Mouse (Mus musculus) layer of hippocampus, adult 9-11 months (tissue): ENCODE measurements at regions not wholly inside any gene's neighbourhood (a gene's known extent, or its start where the extent isn't known, plus 50 kb on each side); places are given as distances from the start of the nearest gene placed in this dataset.

ENCODE experiments used
- DNase-seq: peaks from one replicate; pipeline ENCODE4 v3.0.0; 2022

DNA sequence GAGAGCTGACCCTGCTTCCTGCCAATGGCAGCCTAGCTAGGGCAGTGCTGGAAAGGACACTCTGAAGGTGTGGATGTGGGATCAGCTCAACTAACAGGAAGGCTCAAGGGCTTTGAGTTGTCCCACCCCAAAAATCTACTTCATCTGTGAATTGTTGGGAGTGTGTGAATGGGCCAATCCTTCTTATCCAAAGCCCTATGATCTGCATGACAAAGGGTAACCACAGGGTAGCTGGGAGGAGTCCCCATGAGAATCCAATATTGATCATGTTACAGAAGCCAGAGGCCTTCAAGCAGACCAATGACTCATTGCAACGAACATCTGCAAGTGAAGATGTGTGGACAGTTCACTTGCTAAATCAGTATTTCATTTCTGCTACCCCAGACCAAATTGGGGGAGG, 51.1 kb upstream of the Adra1b start:
- no peak for DNase-seq

DNA sequence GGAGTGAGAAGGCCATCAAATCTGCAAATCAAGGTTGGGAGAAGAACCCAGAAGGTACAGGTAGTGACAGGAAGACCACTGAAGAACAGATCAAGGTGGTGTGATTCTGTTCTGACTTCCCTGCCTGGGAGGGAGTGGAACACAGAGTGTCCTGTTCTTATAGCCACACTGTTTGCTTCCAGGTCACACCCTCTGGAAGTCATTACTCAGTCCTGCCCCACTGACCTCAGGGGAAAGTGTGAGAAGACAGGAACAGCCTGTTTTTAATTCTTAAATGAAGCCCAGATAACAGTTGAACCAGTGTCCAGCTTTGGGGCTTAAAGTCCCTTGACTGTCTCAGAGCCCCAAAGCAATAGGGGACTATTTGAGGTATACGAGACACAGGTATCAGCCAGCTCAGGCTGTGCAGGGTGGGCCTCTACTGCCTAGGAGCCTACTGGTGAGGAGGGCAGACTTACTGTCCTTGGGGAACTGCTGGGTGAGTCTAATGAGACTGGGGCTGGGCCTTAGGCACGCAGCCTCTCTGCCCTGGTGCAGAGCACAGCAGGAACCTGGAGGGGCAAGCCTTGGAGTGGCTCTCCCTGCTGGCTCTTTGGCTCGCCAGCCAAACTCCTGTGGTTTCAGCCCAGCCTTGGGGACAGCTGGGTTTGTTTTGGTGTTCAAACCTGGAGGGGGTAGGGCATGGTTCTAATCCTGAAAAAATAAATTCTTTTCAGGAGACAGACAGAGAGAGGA, 57.4 kb upstream of the Adra1b start:
- DNase-seq: no peak

DNA sequence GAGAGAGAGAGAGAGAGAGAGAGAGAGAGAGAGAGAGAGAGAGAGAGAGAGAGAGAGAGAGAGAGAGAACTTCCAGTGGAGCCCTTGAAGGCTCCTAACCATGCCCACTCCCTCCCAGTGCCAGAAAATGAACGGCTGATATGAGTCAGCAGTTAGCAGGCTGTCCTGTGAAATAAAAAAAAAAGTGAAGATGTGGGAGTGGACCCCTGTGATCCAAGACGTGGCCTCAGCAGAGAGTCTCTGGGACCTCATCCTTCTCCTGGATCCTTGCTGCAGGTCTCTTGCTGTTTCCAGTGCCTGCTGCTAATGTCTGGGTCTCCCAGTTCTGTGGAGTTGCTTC, 57.9 kb upstream of the Adra1b start:
- DNase-seq: no peak

DNA sequence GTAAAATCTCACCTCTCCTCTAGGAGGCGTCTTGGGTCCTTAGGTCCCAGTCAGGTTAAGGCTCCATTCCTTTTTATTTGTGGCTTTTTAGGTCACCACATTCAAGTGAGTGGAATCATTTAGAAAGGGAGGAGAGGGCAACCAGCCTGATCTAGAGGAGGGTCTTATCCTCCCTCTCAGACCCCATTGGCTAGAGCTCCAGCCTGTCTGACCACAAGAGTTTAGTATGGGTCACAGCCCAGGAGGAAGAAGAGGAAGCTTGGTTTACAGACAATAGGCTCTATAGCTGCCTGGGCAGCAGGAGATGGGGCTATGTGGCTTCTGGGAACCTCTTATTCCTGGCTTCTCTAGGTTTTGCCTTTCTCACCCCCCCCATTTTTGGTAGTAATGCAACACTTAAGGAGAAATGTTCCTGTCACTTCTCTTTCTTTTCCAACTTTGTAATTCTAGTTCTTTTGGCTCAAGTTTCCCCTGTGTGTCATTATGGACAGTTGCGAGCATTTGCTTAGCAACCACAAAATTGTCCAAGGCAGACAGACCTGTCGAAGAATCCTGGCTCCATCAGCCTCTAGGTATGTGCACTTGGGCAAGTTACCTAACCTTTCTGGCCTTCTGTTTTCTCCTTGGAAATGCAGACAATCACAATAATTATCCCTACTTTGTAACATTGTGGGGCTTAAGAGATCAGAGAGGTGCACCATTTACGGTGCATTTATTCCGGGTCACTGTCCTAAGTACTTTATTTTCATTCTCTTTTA, 59.5 kb upstream of the Adra1b start:
- no peak for DNase-seq

DNA sequence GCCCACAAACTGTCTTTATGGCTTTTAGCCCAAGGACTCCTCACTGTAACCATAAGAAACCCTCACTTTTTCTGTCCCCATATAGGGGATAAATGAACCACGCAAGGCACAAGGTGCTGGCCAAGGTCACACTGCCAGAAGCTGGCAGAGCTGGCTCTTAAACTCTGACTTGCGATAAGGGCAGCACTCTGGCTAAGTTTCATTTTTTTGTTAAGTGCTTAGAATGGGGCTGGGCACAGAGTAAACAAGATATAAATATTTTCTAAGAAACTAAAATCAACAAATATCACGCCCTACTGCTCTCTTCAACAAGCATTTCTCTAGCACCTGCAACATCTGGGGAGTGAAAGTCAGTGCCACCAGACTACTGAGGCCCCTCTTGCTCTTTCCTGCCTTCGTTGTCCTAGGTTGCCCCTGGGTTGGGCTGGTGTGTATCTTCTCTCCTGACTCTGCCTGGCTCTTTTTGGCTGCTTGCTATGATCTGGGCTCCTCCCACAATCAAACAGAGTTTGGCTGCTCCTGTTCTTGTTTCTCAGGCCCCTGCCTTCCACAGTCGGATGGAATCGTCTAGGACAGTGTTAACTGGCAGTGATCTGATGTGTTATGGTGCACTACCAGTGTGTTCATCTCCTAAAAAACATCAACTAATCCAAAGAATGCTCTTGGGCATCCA, 60.5 kb upstream of the Adra1b start:
- DNase-seq: no peak

DNA sequence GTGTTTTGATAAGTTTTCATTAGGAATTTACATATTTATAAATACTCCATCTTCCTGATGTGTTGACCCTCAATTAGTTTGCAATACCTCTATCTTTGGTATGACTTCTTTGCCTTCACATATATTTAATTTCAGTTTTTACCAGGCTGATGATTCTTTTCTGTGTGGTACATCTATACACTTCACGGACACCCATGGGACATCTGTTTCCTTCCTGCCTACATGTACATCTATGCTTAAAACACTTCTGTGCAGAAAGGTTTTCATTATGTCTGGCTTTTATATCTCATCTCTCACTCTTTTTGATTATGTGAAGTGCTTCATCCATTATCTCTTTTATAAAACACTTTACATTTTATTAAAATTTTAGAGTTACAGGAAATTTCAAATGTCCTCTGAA, 66.8 kb upstream of the Adra1b start:
- DNase-seq: no peak

DNA sequence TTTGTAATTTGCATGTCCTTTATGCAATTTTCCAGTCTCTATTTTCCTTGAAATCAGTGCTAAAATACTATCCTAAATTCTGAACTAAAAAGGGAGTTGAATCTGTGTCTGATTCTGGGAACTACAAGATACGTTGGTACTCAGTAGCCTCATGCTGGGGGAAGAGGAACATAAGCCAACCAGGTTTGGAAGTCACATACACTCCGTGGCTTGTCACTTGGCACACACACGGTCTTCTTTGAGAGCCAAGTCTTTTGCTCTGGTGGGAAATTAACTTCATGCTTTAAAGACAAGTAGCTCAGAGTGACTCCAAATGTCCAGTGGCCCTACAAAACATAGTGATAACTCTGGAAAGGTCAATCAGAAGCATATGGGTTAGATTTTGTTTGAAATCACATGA, 70.9 kb upstream of the Adra1b start:
- DNase-seq: no peak

DNA sequence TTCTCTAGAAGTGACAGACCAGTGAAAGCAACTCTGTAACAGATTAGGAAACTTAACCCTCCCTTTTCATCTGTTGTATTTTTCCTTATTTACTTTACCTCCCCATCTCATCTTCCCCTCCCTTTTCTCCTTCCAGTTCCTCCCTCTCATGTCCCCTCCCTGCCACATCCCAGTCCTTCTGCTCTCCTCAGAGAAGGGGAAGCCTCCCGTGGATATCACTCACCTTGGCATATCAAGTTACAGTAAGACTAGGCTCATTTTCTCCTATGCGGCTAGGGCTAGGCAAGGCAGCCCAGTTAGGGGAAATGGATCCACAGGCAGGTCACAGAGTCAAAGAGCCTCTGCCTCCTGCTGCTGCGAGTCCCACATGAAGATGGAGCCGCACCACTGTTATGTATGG, 75.0 kb upstream of the Adra1b start:
- no peak for DNase-seq

DNA sequence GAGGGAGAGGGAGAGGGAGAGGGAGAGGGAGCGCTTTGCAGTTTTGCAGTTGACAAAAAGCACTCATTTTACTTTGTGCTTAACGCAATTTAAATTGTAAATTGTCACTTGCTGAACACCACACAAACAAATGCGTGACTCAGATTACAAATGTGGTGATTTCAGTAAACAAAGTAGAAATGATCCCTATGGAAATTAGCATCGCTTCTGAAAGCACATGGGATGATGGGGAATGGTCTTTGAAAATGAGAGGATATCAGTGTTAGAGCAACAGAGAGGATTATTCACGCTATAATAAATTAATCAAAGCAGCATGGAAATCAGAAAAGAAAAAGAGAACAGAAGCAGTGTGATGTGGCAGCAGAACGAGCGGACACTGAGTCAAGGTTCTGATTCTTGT, 78.4 kb upstream of the Adra1b start:
- no peak for DNase-seq

DNA sequence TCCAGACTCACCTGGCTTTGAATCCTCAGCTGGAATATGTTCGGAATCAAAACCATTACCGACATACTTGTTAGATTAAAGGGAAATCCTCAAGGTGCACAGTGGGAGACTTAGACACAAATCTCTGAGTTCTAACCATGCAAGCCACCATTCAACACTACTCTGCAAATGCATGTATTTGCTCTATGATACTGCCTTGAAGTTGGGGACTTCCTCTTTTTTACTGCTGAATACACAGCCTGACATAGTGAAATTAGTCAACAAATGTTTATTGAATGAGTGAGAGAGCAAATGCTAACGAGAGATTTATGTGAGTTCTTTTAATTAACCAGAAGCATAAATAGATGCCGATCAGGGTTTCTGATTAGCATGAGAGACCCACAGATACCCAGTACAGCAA, 79.4 kb upstream of the Adra1b start:
- no peak for DNase-seq

DNA sequence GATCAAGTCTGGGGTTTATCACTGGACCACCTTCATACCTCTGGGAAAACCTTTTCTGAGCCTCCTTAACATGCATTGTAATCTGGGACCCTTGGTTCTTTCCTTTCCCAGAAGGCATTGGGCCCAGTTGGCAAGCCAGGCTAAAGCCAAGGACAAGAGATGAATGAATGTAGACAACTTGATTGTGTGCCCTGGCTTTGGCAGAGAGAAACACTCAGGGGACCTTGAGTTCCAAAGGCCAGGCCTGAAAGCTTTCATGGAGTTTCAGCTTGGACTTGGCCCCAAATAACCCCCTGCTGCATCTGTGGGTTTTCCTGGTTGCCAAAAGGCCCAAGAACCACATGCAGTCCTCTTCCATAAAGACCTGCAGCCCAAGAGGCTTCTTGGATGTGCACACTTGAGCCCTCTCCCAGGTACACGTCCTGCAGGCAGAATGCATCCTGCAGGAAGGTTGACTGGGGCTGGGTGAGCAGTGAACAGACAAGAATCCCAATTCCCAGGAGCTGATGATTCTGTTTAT, 89.0 kb upstream of the Adra1b start:
- DNase-seq: peak; percentile 4

DNA sequence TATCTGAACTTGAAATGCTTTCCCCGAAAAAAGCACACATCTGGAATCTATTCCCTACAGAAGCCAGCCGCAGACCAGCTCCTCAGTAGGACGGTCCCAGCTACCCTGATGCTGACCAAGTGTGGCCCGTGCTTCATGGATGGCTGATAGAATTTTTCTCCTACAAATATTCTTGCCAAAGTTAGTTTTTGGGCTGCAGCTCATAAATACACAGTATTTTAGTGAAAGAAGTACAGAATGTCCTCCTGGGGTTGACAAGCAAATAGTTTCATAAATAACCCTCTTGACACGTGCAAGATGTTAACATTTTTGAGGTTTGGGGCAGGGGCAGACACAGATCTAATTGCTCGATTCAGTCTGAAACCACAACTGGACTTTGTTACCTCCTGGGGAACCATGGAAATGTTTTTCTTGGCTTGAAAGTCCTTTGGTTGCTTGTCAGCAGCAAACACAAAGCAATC, 91.0 kb upstream of the Adra1b start:
- no peak for DNase-seq

DNA sequence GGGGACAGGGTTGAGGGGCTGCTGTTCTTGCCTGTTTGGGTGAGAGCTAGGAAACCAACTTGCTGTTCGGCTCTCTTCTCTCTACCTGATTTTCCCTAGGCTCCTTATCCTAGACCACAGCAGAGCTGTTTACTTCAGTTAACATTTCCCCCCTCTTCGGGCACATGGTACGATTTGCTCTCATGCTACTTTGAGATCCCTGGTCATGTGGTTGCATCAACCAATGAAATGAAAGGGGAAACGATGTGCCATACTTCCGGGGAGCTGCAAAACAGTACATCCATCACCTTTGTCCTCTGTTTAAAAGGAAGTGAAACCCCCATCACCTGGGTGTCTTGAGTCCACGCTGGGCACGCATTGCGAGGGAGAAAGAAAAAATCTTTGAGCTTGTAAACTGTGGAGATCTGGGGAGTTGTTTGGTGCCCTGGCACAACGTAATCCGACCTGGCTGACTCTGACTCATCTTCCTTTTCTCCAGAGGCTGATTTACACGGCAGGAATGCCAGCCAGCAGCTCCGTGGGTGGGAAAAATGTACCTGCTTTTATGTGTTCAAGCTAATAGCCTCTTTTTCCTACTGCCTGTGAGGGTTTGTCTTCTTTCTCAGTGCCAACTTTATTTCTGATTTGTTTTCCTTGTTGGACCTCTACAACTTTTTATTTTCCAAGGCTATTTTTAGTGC, 97.2 kb upstream of the Adra1b start:
- no peak for DNase-seq

DNA sequence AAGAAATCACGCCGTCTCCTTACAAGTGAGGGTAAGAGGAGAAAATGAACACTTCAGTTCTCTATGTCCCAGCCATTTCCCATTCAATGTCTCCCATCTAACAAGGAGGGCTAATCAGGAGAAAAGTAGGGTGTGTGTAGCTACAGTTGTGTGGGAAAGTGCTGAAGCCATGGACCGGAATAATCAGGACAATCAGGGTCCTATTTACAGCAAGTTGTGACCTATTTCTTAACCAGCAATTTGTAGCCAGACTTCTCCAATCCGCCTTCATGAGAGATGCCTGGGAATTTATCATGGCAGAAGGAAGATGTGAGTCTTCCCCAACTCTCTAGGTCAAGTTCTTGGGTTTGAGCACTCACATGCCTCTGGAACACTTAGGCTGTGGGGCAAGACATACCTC, 99.0 kb upstream of the Adra1b start:
- no peak for DNase-seq

DNA sequence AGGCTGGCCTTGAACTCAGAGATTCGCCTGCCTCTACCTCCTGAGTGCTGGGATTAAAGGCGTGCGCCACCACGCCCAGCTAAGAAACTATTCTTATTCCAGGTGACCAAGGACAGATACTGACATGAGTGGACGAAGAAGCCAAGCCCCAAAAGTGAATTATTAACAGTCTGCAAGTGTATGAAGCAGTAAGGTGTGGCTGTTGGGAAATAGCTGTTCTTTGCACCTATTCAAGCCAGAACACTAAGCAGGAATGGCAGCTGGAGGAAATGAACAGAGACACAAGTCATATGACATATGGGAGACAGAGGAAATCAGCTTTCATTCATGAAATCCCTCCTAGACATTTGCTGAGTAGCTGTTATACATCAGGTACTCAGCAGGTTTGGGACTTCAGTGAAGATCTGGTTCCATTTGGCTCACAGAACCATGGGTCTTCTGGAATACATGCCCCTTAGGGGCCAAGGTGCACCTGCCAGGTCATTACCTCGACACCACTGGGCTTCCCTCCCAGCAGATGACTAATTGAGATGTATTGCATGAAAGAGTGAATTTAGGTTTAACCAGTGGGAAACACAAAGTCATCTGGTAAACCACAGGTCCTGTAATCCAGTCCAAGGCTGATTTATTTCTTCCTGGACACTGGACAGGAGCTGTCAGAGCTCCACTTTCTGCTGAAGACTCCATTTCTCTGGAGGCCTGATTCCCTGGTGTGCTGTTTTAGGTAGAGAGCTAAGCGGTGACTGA, 101.0 kb upstream of the Adra1b start:
- no peak for DNase-seq

DNA sequence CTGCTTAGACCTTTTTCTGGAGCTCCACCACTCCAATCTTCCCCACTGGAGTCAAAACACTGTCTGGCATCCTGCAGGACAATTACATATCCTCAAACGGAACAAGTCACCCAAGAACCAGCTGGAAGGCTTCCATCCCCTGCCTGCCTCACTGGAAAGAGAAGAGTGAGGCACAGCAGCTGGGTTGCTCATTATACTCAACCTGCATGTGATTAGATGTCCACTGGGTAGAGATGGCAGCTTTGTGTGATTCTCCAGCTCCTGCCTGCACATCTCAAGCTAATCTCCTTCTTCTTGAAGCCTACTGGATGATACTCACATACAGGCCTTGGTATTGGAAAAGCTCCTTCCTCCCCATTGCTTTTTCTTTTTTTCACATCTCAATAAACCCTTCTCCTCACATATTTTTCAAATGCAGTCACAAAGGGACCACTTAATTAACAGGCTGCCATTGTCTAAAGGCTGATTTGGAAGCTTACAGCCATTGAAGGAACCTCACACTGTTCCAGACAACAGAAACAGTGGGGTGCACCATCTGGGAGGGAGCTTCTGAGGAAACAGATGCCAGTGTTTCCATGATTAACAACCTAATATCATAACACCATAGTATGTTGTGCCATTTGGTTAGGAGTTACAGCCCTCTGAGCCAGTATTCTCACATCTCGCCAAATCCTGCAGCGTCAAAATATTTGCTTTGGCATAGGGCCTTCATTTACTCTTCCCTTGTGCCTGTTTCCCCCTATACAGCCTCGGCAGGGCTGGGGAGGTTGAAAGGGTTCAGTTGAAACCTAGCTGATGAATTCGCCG, 101.9 kb upstream of the Adra1b start:
- DNase-seq: peak; percentile 48

DNA sequence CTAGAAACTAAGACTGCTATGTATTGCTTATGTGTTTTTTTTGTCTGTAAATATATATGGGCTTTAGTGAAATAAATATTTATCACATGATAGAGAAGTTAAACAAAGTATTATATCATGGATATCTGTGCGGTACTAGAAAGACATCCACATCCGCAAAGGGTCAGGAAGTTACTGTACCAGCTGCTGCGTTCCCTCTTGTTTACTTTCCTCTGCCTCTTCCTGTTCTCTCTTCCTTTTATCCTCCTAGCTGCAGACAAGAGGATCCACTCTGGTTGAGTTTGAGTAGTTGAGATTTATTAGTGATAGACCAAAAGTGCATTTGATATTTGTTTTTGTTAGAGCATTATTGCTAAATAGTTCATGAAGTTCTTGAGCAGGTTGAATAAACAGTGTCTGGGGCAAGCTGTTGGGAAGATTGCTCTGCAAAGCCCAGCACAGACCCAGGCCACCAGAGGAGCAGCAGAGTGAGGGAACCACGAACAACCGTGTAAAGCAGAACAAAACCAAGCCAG, 106.6 kb upstream of the Adra1b start:
- DNase-seq: no peak

DNA sequence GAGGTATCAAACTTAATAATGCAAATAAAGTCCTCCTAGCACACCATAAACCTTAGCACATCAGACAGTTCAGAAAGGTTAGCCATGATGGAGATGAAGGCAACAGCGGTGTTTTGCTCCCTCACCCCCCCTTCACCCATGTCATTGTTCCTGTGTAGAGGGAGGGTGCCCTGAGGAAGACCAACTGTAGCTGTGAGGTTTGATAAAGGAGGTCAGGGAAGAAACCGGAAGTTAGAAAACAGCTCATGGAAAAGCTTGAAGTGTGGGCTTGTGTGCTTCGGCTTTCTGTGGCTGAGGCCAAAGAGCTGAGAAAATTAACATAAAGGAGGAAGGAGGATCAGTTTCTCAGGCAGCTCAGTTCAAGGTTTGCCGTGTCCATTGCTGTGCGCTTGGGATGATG, 111.3 kb upstream of the Adra1b start:
- DNase-seq: no peak

DNA sequence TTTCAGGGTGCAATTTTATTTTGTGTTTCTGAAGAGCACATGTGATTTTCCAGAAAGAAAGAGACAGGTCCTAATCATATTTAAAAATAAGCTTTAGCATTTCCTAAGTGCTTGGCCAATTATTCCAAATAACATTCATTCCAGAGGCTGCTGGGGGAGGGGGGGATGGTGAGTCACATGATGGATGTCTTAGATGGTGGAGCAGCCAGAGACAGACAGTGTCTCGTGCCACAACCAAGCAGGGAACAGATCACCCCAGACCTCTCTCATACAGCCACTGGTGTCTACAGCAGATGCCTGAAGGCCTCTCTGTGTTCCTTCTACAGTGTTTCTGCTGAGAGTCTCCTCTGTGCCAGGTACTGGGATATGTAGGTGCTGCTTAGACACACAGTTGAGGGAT, 112.8 kb upstream of the Adra1b start:
- no peak for DNase-seq

DNA sequence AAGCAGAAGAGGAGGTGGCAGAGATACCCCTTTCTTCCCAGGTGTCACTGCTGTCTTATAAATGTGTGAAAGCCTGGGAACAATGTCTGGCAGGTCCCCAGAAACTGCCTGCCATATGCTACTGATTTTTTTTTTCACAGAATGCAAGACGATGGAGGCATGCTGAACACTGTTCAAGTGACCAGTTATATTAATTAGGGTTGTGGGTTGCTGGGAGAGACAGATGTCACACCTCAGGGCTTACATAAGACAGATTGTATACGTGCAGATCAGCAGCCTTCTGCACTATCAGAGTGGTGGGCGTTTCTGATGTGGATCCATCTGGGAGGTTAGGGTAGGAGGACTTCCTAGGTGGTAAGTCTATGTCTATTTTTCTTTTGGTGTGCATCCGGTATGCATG, 120.6 kb upstream of the Adra1b start:
- no peak for DNase-seq

DNA sequence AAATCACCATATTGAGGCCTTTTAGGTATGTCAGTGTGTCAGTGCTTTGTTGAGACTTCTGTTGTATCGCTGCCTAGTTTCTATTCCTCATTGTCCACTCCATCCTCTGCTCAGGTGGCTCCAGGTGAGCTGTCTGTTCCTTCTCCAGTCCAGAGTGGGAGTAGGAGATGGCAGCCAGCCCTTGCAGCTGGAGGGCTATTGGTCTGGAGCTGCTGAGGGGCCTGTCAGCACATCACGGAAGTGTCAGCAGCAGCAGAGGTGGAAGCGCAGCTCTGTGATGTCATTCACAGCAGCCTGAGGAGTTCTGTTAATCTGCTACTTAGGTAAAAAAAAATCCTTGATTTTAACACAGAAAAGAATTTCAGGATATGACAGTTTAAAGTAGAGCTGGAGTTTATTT, 126.0 kb upstream of the Adra1b start:
- no peak for DNase-seq

DNA sequence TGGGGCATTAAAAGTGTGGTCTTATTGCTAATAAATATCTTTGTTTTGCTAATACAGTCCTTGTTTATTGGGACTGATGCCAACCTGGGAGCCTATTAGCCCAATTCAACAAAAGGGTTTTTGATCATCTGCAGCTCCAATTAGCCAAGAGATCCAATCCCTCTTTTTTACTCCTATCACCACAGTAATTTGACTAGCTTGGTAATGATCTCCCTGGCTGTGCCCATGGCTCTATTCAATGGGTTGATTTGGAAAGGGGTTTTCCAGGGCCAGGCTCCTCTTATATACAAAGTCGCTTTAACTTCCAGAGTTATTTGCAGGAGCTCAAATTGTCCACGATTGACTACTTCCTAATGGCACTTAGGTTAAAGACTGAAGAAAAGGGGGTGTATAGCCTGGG, 145.1 kb upstream of the Adra1b start:
- DNase-seq: no peak
